Mouse (Mus musculus): ENCODE data around the gene Pkdcc.

Pkdcc gene

GRCm38 (mm10) chr17:83214674-83215528 lies at the start of gene Pkdcc:
TSS of gene Pkdcc (plus strand) at chr17:83215292.
- DNase-seq (ENCODE audit: low read depth, low spot score) = peak; percentile 42

GRCm38 (mm10) chr17:83166195-83166594 lies 48.9 kb upstream of the Pkdcc start:
- no peak for DNase-seq (ENCODE audit: low read depth, low spot score)

- no peak for DNase-seq (ENCODE audit: low read depth, low spot score)
Observed at GRCm38 (mm10) chr17:83176146-83176545, 38.9 kb upstream of the Pkdcc start.

- no peak for DNase-seq (ENCODE audit: low read depth, low spot score)
Observed at GRCm38 (mm10) chr17:83178483-83179150, 36.5 kb upstream of the Pkdcc start.

- no peak for DNase-seq (ENCODE audit: low read depth, low spot score)
Observed at GRCm38 (mm10) chr17:83179151-83179531, 36.0 kb upstream of the Pkdcc start.

- DNase-seq (ENCODE audit: low read depth, low spot score) = no peak
Observed at GRCm38 (mm10) chr17:83179569-83179968, 35.5 kb upstream of the Pkdcc start.

GRCm38 (mm10) chr17:83181086-83181485 lies 34.0 kb upstream of the Pkdcc start:
- DNase-seq (ENCODE audit: low read depth, low spot score) = no peak

GRCm38 (mm10) chr17:83181592-83181991 lies 33.5 kb upstream of the Pkdcc start:
- peak; percentile 12 for DNase-seq (ENCODE audit: low read depth, low spot score)

GRCm38 (mm10) chr17:83182061-83182664 lies 32.9 kb upstream of the Pkdcc start:
- DNase-seq (ENCODE audit: low read depth, low spot score) = no peak

- no peak for DNase-seq (ENCODE audit: low read depth, low spot score)
Observed at GRCm38 (mm10) chr17:83182780-83183179, 32.3 kb upstream of the Pkdcc start.

GRCm38 (mm10) chr17:83187751-83188565 lies 27.1 kb upstream of the Pkdcc start:
- no peak for DNase-seq (ENCODE audit: low read depth, low spot score)

- DNase-seq (ENCODE audit: low read depth, low spot score) = no peak
Observed at GRCm38 (mm10) chr17:83190810-83191209, 24.3 kb upstream of the Pkdcc start.

- DNase-seq (ENCODE audit: low read depth, low spot score) = no peak
Observed at GRCm38 (mm10) chr17:83194491-83194890, 20.6 kb upstream of the Pkdcc start.

- DNase-seq (ENCODE audit: low read depth, low spot score) = no peak
Observed at GRCm38 (mm10) chr17:83197361-83197923, 17.6 kb upstream of the Pkdcc start.

GRCm38 (mm10) chr17:83200469-83200868 lies 14.6 kb upstream of the Pkdcc start:
- DNase-seq (ENCODE audit: low read depth, low spot score) = no peak

GRCm38 (mm10) chr17:83201257-83201656 lies 13.8 kb upstream of the Pkdcc start:
- no peak for DNase-seq (ENCODE audit: low read depth, low spot score)

- no peak for DNase-seq (ENCODE audit: low read depth, low spot score)
Observed at GRCm38 (mm10) chr17:83203692-83204383, 11.3 kb upstream of the Pkdcc start.

GRCm38 (mm10) chr17:83207296-83207695 lies 7.8 kb upstream of the Pkdcc start:
- DNase-seq (ENCODE audit: low read depth, low spot score) = no peak

- DNase-seq (ENCODE audit: low read depth, low spot score) = no peak
Observed at GRCm38 (mm10) chr17:83208455-83208854, 6.6 kb upstream of the Pkdcc start.

GRCm38 (mm10) chr17:83210531-83210930 lies 4.6 kb upstream of the Pkdcc start:
- no peak for DNase-seq (ENCODE audit: low read depth, low spot score)

- no peak for DNase-seq (ENCODE audit: low read depth, low spot score)
Observed at GRCm38 (mm10) chr17:83211196-83211595, 3.9 kb upstream of the Pkdcc start.
